Mouse (Mus musculus): Measurements from ENCODE around the gene Hnrnpu. TPM values are rescaled to one million over a fixed set of nuclear protein-coding genes. Genes with fewer than 3 reads are reported as not detected.

The Hnrnpu gene
- polyA plus RNA-seq, 1 experiment, result 859 TPM

DNA sequence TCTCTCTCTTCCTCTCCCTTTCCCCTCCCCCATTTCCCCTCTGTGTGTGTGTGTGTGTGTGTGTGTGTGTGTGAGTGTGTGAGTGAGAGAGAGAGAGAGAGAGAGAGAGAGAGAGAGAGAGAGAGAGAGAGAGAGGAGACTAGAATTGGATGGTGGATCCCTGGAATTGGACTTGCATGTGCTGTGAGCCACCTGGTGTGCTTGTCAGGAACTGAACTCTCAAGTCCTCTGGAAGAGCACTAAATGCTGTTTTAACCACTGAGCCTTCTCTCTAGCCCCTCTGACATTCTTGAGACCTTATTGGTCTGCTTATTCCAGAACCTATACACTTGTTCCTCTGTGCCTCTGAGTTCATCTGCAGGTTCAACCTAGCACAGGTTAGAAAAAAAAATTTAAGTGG lies 14.0 kb upstream of the Hnrnpu start:
- TF ChIP-seq GATA1 (IDR thresholded peaks at IDR 0.05; ENCODE audit: low read length), result no peak

GRCm38 (mm10) chr1:178350792-178351191 lies 13.2 kb upstream of the Hnrnpu start:
- TF ChIP-seq GATA1 (IDR thresholded peaks at IDR 0.05; ENCODE audit: low read length), result no peak

GRCm38 (mm10) chr1:178342612-178343011 lies 5.0 kb upstream of the Hnrnpu start:
- no peak for TF ChIP-seq GATA1 (IDR thresholded peaks at IDR 0.05; ENCODE audit: low read length)

DNA sequence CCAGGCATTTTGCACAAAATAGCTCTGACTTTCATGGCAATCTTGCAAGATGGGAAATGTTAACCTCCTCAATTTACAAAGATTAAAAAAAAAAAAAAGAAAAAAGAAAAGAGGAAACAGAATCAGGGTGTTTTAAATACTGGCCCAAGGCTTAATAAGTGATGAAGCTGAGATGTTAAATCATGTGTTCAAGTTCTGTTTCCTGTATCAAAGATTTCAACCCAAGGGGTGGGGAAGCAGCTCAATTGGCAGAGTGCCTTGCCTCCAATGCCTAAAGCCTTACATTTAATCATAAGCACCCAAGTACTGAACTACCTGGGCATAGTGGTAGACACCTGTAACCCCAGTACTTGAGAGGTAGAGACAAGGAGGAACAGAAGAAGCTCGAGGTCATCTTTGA lies 4.5 kb upstream of the Hnrnpu start:
- no peak for TF ChIP-seq GATA1 (IDR thresholded peaks at IDR 0.05; ENCODE audit: low read length)

GRCm38 (mm10) chr1:178341435-178341834 lies 3.8 kb upstream of the Hnrnpu start:
- no peak for TF ChIP-seq GATA1 (IDR thresholded peaks at IDR 0.05; ENCODE audit: low read length)

DNA sequence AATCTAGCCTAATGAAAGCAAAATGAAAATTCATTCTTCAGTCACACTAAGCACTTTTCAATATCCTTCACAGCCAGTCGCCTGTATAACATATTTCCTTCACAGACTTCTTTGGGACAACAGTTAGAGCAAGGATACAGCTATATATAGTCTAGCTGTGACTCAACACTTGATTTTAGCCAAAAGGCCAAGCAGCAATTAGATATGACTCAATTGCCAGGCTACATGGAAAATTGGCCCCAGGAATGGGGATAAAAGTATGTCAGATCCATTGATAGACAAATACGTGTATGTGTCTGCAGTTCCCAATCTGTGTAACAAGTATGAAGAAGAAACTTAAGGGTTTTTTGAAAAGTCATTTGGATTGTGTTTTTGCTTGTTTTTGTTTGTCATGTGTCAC lies 2.6 kb upstream of the Hnrnpu start:
- no peak for TF ChIP-seq GATA1 (IDR thresholded peaks at IDR 0.05; ENCODE audit: low read length)

- TF ChIP-seq GATA1 (IDR thresholded peaks at IDR 0.05; ENCODE audit: low read length), result no peak
Measured at GRCm38 (mm10) chr1:178338318-178338641, 683 bp upstream of the Hnrnpu start.

- TF ChIP-seq GATA1 (IDR thresholded peaks at IDR 0.05; ENCODE audit: low read length), result no peak
Measured at GRCm38 (mm10) chr1:178336777-178337481, 668 bp downstream of the Hnrnpu start.

DNA sequence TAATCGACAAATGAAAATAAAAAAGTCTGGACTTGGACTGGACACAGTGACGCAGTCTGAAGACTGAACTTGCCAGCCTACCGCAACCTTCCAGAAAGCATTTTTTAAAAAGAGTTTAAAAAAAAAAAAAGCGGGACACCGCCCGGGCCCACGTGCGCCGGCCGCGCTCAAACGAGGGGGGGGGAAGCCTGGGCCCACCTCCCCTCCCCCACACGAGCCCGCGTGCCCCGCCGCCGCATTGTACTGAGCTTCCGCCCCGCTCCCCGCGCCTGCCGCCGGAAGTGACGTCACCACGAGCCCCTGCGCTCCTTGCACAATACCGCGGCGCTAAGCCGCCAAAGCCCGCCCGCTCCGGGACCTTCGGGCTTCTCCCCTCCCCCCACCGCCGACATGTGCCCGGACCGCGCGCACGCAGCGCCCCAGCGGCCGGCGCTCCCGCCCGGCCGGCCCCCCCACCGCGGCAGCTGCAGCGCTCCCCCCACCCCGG lies 1.3 kb downstream of the Hnrnpu start:
- TF ChIP-seq GATA1 (IDR thresholded peaks at IDR 0.05; ENCODE audit: low read length), result no peak

GRCm38 (mm10) chr1:178335860-178336261 lies 1.7 kb downstream of the Hnrnpu start:
- no peak for TF ChIP-seq GATA1 (IDR thresholded peaks at IDR 0.05; ENCODE audit: low read length)

DNA sequence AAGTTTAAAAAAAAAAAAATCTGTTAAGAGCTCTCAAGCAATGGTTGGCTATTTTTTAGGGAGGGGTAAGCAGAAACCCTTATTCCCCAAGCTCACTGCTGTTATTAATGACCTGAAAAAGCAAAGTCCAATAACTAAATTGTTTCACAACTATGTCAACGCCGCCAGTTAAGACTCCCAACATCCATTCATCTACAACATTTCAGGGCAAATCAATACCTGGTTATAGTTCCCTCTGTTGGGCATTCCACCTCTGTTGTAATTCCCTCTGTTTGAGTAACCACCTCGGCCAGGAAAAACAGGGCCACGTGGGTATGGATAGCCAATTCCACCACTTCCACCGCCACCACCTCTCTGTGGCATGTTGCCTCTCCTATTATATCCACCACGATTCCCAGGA lies 7.7 kb downstream of the Hnrnpu start:
- no peak for TF ChIP-seq GATA1 (IDR thresholded peaks at IDR 0.05; ENCODE audit: low read length)

DNA sequence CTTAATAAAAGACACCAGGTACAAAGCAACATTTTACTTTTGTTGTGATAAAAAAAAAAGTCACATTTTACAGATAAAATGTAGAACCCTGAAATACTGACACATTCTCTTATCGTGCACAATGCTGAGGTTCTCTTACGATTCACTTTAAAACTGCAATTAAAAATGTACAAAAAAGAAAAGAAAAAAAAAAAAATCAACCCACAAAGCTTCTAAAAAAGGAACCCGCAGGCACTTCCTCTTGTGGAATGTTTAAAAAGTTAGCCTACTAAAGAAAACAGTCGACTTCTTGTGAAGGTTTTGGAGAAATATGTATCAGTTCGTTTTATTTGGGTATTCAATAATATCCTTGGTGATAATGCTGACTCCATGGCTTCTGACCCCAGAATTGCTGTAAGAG lies 8.6 kb downstream of the Hnrnpu start:
- TF ChIP-seq GATA1 (IDR thresholded peaks at IDR 0.05; ENCODE audit: low read length), result no peak

GRCm38 (mm10) chr1:178326950-178327349 lies 10.6 kb downstream of the Hnrnpu start:
- TF ChIP-seq GATA1 (IDR thresholded peaks at IDR 0.05; ENCODE audit: low read length), result no peak

- no peak for TF ChIP-seq GATA1 (IDR thresholded peaks at IDR 0.05; ENCODE audit: low read length)
Measured at GRCm38 (mm10) chr1:178326357-178326756, 11.2 kb downstream of the Hnrnpu start.

DNA sequence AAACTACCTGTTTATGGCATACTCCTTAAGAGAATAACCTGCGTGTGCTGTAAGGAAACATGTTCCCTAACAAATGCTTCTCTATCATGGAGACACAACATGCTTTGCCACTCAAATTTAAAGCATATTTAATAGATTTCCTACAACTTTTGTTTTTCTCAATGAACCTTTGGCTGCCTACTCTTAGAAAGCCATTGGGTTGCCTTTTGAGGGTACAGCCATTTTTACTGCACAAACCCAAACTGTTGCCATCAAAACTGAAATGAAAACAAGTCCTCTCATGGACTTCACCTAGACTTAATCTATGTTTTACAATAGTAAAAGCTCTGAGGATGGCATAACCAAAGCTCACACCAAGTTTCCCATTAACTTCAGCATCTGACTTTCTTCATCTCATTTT lies 13.0 kb downstream of the Hnrnpu start:
- no peak for TF ChIP-seq GATA1 (IDR thresholded peaks at IDR 0.05; ENCODE audit: low read length)

DNA sequence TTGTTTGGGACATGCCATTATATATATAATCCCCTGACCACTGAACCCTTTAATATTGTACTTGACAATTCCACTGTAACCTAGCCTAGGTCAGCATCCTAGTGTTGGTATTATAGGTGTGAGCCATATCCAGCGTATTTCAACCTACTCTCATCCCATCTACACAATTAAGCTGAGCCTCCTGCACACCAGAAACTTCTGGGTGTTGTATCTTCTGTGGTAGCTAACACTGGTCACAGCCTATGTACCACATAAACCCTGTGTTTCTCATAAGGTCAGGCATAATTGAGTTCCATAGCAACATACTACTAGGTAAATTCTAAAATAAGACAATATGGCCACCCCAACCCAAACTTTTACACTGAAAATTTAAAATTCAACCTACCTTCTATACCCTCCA lies 14.4 kb downstream of the Hnrnpu start:
- TF ChIP-seq GATA1 (IDR thresholded peaks at IDR 0.05; ENCODE audit: low read length), result no peak

- TF ChIP-seq GATA1 (IDR thresholded peaks at IDR 0.05; ENCODE audit: low read length), result no peak
Measured at GRCm38 (mm10) chr1:178321730-178322357, 15.8 kb downstream of the Hnrnpu start.
